Mouse (Mus musculus): Measurements from ENCODE around the gene Stard3.

Stard3 gene

GRCm38 (mm10) chr11:98394301-98394700 lies 36.1 kb downstream of the Stard3 start:
- DNase-seq (ENCODE audit: inconsistent ontology term): no peak

GRCm38 (mm10) chr11:98395041-98395440 lies 36.9 kb downstream of the Stard3 start:
- no peak for DNase-seq (ENCODE audit: inconsistent ontology term)

GRCm38 (mm10) chr11:98397946-98398345 lies 39.8 kb downstream of the Stard3 start:
- DNase-seq (ENCODE audit: inconsistent ontology term): no peak

- peak; percentile 94 for DNase-seq (ENCODE audit: inconsistent ontology term)
Measured at GRCm38 (mm10) chr11:98400161-98400726, 42.1 kb downstream of the Stard3 start, which contains the start of gene Pgap3. Gene Pgap3, minus strand, starts transcription at chr11:98400490.

GRCm38 (mm10) chr11:98400816-98401215 lies 42.6 kb downstream of the Stard3 start:
- DNase-seq (ENCODE audit: inconsistent ontology term): no peak

- no peak for DNase-seq (ENCODE audit: inconsistent ontology term)
Measured at GRCm38 (mm10) chr11:98406621-98407020, 48.5 kb downstream of the Stard3 start.

- DNase-seq (ENCODE audit: inconsistent ontology term): no peak
Measured at GRCm38 (mm10) chr11:98408872-98409271, 50.7 kb downstream of the Stard3 start.

- no peak for DNase-seq (ENCODE audit: inconsistent ontology term)
Measured at GRCm38 (mm10) chr11:98409341-98409822, 51.2 kb downstream of the Stard3 start.

- DNase-seq (ENCODE audit: inconsistent ontology term): peak; percentile 95
Measured at GRCm38 (mm10) chr11:98412273-98412796, 54.2 kb downstream of the Stard3 start, which contains the start of gene Erbb2. Gene Erbb2, plus strand, starts transcription at chr11:98412470.

GRCm38 (mm10) chr11:98412797-98413301 lies 54.7 kb downstream of the Stard3 start:
- DNase-seq (ENCODE audit: inconsistent ontology term): peak; percentile 49

- DNase-seq (ENCODE audit: inconsistent ontology term): peak; percentile 59
Measured at GRCm38 (mm10) chr11:98413731-98414130, 55.6 kb downstream of the Stard3 start.

GRCm38 (mm10) chr11:98414162-98414561 lies 56.0 kb downstream of the Stard3 start:
- no peak for DNase-seq (ENCODE audit: inconsistent ontology term)

GRCm38 (mm10) chr11:98417074-98417473 lies 58.9 kb downstream of the Stard3 start:
- no peak for DNase-seq (ENCODE audit: inconsistent ontology term)

GRCm38 (mm10) chr11:98418273-98418672 lies 60.1 kb downstream of the Stard3 start:
- DNase-seq (ENCODE audit: inconsistent ontology term): no peak

GRCm38 (mm10) chr11:98418939-98419547 lies 60.9 kb downstream of the Stard3 start:
- no peak for DNase-seq (ENCODE audit: inconsistent ontology term)

- no peak for DNase-seq (ENCODE audit: inconsistent ontology term)
Measured at GRCm38 (mm10) chr11:98426592-98426991, 68.4 kb downstream of the Stard3 start.

- DNase-seq (ENCODE audit: inconsistent ontology term): no peak
Measured at GRCm38 (mm10) chr11:98428436-98428835, 70.3 kb downstream of the Stard3 start.

Measured in Muller cell, postnatal 12 days (primary cell).